Mouse (Mus musculus): ENCODE results near the gene 4930562C15Rik. TPM values are rescaled to one million over a fixed set of nuclear protein-coding genes. Genes with fewer than 3 reads are reported as not detected.
A peak's percentile ranks its signal among the peaks of the same experiment; 100 is the strongest.

4930562C15Rik gene
- polyA plus RNA-seq, 1 experiment from 2014 or later, result 1.1 TPM

DNA sequence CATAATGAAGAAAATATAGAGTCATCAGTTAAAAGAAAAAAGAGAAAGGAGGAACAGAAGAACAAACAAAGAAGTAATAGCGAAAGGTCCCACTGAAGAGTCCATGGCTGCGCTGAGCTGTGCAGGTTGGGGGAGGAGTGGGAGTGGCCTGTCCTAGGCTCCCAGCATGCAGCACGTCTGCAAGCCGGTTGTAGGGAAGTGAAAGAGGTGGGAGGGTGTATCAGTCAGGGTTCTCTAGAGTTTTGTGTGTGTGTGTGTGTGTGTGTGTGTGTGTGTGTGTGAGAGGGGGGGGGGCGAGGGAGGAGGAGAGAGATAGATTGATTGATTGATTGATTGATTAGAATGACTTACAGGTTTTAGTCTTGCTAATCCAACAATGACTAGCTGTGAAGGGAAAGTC lies 72.8 kb downstream of the 4930562C15Rik start:
- Histone ChIP-seq H3K4me1 (ENCODE audit: insufficient read depth) (peaks cover 7% of the 10 kb centered on the region; the same call in 1 of the 2 replicates), H3K4me3 (ENCODE audit: low read depth, low read length) (no peak overlapping the region), H3K4me2 (no peak overlapping the region), H3K9me3 (ENCODE audit: low read depth, low read length) (no peaks in the 10 kb centered on the region), H3K36me3 (ENCODE audit: insufficient read depth) (peaks cover 47% of the 10 kb centered on the region), H3K27ac (ENCODE audit: low read depth) (no peak overlapping the region), H3K27me3 (ENCODE audit: insufficient read depth, low read length) (no peaks in the 10 kb centered on the region), H3K9ac (no peak overlapping the region)
- DNase-seq (no peak), ATAC-seq (ENCODE audit: insufficient read depth) (no peak)
- TF ChIP-seq CTCF (IDR thresholded peaks at IDR 0.05; ENCODE audit: low read depth), result no peak
- WGBS, result 58% methylated on average over 5 of the region's 5 CpGs

DNA sequence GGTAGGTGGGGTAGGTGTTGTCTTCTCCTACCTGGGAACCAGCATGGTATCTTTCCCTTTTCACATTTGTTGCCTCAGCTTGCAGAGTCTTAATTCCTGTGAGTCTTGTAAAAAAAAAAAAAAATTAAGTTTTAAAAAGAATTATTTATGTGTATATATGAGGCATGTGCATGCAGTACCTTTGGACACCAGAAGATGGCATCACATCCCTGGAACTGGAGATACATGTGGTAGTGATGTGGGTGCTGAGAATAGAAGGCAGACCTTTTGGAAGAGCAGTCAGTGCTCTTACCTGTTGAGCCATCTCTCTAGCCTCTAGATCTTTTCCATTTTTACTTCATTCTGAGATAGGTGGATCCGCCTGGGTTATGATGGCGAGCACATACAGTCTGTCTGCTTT lies 74.5 kb downstream of the 4930562C15Rik start:
- TF ChIP-seq CTCF (IDR thresholded peaks at IDR 0.05; ENCODE audit: low read depth), result peak; percentile 54
- Histone ChIP-seq H3K36me3 (ENCODE audit: insufficient read depth) (peaks cover 60% of the 10 kb centered on the region), H3K9me3 (ENCODE audit: low read depth, low read length) (no peaks in the 10 kb centered on the region), H3K4me2 (no peak overlapping the region), H3K27ac (ENCODE audit: low read depth) (no peak overlapping the region), H3K4me1 (ENCODE audit: insufficient read depth) (peaks cover 7% of the 10 kb centered on the region; the same call in 1 of the 2 replicates), H3K27me3 (ENCODE audit: insufficient read depth, low read length) (no peaks in the 10 kb centered on the region), H3K9ac (no peak overlapping the region), H3K4me3 (ENCODE audit: low read depth, low read length) (no peak overlapping the region)
- ATAC-seq (ENCODE audit: insufficient read depth) (no peak), DNase-seq (no peak)
- 97% methylated on average over 2 of the region's 2 CpGs for WGBS

DNA sequence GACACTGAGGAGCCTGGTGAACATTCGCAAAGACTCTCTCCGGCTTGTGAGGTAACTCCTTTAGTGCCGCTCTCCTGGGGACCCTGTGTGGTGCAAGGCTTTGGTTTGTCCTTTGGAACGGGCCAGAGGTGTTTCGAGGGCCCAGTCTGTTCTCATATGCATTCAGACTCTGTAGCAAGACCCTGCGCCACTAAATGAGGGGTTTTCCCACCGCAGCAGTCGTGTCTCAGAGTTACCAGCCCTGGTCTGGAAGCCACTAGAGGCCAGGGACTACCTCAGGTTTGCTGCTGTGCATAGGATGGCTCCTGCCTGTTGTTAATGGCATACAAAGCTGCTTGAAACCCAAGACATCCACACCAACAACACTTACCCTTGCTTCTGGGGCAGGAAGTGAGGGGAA lies 75.5 kb downstream of the 4930562C15Rik start:
- H3K9ac ChIP-seq, result no peak overlapping the region
- TF ChIP-seq CTCF (IDR thresholded peaks at IDR 0.05; ENCODE audit: low read depth), result no peak
- H3K4me2 ChIP-seq, result no peak overlapping the region
- peaks cover 67% of the 10 kb centered on the region for H3K36me3 ChIP-seq (ENCODE audit: insufficient read depth)
- WGBS, result 95% methylated on average over 8 of the region's 8 CpGs
- H3K4me3 ChIP-seq (ENCODE audit: low read depth, low read length), result no peak overlapping the region
- no peaks in the 10 kb centered on the region for H3K27me3 ChIP-seq (ENCODE audit: insufficient read depth, low read length)
- H3K9me3 ChIP-seq (ENCODE audit: low read depth, low read length), result no peaks in the 10 kb centered on the region
- H3K27ac ChIP-seq (ENCODE audit: low read depth), result no peak overlapping the region
- DNase-seq (no peak), ATAC-seq (ENCODE audit: insufficient read depth) (no peak)
- H3K4me1 ChIP-seq (ENCODE audit: insufficient read depth), result peaks cover 2% of the 10 kb centered on the region; the same call in 1 of the 2 replicates

DNA sequence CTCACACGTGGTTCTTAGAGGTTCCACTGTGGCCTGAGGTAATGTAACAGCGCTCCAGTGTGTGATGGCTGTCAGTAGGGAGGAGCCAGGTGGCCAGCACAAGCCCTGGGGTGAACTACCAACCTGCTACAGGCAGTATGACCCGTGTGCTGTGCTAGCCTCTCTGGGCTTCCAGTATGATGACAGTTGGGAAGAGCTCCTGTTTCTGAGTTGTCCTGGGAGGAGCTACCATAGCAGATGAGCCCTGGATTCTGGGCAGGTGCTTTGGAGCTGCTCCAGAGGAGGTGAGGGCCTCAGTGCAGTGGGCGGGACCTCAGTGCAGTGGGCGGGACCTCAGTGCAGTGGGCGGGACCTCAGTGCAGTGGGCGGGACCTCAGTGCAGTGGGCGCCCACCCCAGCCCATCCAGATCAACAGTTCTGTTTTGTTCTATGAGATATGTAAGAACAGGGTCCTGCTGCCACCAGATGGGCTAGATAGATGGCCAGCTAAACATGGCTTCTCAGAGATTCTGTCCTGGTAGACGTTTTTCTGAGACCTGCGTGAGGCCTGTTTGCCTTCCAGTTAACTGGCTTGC lies 76.9 kb downstream of the 4930562C15Rik start:
- no peaks in the 10 kb centered on the region for H3K27me3 ChIP-seq (ENCODE audit: insufficient read depth, low read length)
- 73% methylated on average over 10 of the region's 10 CpGs for WGBS
- DNase-seq (no peak), ATAC-seq (ENCODE audit: insufficient read depth) (no peak)
- no peaks in the 10 kb centered on the region for H3K9me3 ChIP-seq (ENCODE audit: low read depth, low read length)
- peaks cover 81% of the 10 kb centered on the region for H3K36me3 ChIP-seq (ENCODE audit: insufficient read depth)
- no peaks in the 10 kb centered on the region; the same call in 1 of the 2 replicates for H3K4me1 ChIP-seq (ENCODE audit: insufficient read depth)
- no peak overlapping the region for H3K4me2 ChIP-seq
- no peak overlapping the region for H3K4me3 ChIP-seq (ENCODE audit: low read depth, low read length)
- no peak for TF ChIP-seq CTCF (IDR thresholded peaks at IDR 0.05; ENCODE audit: low read depth)
- H3K27ac ChIP-seq (ENCODE audit: low read depth), result peak overlapping the region; percentile 83; the same call in 1 of the 2 replicates
- no peak overlapping the region for H3K9ac ChIP-seq

DNA sequence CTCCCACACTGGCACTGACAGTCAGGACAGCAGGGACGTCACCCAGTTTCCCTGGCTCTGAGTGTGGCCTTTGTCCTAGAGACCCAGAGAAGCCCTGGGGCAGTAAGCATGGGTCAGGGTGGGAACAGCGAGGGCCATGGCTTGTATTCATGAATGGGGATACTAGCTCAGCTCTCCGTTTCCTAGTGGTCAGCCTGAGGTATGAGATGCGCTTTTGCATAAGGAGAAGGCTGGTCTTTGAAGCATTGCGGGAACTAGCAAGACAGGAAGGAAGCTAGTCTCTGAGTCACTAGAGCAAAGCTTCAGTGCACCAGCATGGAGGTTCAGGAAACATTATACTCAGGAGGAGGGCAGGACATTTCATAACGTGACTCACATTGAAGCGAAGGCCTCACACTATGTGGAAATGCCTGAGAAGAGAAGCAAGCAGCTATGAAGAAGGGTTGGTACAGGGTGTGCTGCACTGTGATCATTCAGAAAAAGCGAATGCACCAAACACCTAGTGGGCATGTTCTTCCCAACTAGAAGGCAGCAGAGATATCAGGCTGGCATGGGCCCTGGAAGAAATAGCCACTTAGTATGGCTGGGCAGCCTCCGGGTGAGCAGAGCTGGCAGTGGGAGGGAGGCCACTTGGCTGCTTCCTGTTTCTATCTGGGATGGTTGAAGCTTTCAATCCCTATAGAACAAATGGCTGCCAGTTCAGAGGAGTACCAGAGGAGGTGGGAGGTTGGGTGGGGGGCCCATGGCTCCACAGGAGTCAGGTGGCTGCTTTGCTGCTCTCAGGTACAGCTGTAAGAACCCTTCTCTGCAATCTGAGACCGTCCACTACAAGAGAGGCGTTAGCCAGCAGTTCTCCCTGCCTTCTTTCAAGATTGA lies 77.9 kb downstream of the 4930562C15Rik start:
- Histone ChIP-seq H3K4me3 (ENCODE audit: low read depth, low read length) (no peak overlapping the region), H3K9ac (0 out of 2 replicates have a peak overlapping the region, but pooled peaks have one; percentile 29), H3K9me3 (ENCODE audit: low read depth, low read length) (no peaks in the 10 kb centered on the region), H3K27me3 (ENCODE audit: insufficient read depth, low read length) (no peaks in the 10 kb centered on the region), H3K27ac (ENCODE audit: low read depth) (peak overlapping the region; percentile 83), H3K36me3 (ENCODE audit: insufficient read depth) (peaks cover 76% of the 10 kb centered on the region), H3K4me1 (ENCODE audit: insufficient read depth) (no peaks in the 10 kb centered on the region; the same call in 1 of the 2 replicates), H3K4me2 (peak overlapping the region; percentile 38)
- WGBS, result 67% methylated on average over 11 of the region's 11 CpGs
- DNase-seq, result peak; percentile 16
- TF ChIP-seq CTCF (IDR thresholded peaks at IDR 0.05; ENCODE audit: low read depth), result no peak
- ATAC-seq (ENCODE audit: insufficient read depth), result peak; percentile 27

DNA sequence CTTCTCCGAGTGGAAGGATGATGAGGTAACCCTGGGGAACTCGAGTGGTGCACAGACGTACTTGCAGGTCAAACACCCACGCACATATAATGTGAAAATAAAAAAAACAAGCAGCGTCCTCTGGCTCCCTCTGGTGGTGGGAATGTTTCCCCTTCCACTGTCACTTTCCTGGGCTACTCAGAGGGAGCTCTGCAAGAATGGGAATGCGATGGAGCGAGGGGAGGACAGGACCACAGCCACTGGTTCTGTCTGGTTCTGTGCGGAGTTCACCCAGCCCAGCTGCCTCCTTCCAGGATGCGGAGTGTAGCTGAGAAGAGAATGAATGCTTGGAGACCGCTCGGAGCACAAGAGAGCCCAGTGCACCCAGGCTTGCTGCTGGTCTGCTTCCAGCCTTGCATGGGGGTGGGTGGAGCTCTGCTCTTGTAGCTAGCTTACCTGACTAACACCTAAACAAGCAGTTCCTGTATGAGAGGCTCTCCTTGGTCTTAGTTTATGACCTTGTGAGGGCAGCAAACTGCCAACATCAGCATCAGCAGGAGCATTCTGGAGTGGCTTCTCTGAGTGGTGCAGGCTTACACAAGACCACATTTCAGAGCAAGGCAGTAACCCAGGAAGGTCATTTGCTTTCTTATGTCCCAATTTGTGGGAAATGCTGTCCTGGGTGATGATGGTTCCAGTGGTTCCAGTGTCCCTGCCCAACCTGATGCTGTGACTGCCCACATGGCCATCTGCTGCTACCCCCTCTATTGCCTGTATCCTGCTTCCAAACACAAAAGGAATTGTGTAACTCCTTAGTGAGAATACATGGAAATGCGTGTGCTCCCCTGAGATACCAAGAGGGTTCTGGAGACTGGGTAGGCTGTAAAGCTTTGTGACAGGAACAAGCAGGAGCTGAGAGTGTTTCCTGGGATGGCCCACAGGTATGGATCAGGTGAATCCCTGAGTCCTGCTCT lies 78.8 kb downstream of the 4930562C15Rik start:
- Histone ChIP-seq H3K4me2 (peak overlapping the region; percentile 38), H3K4me3 (ENCODE audit: low read depth, low read length) (no peak overlapping the region), H3K27me3 (ENCODE audit: insufficient read depth, low read length) (no peaks in the 10 kb centered on the region), H3K9ac (0 out of 2 replicates have a peak overlapping the region, but pooled peaks have one; percentile 29), H3K9me3 (ENCODE audit: low read depth, low read length) (no peaks in the 10 kb centered on the region), H3K4me1 (ENCODE audit: insufficient read depth) (no peaks in the 10 kb centered on the region; the same call in 1 of the 2 replicates), H3K27ac (ENCODE audit: low read depth) (peak overlapping the region; percentile 83; the same call in 1 of the 2 replicates), H3K36me3 (ENCODE audit: insufficient read depth) (peaks cover 78% of the 10 kb centered on the region)
- ATAC-seq (ENCODE audit: insufficient read depth), result peak; percentile 81
- peak; percentile 94 for DNase-seq
- 32% methylated on average over 12 of the region's 12 CpGs for WGBS
- peak; percentile 98 for TF ChIP-seq CTCF (IDR thresholded peaks at IDR 0.05; ENCODE audit: low read depth)

Data from lung, embryonic 14.5 days (tissue).